Comparison of ENCODE assay signal across 7 mouse cellular contexts in genomic region chr4:126203336-126203895, GRCm38 (mm10). TPM values are rescaled to one million over a fixed set of nuclear protein-coding genes. Genes with fewer than 3 reads are reported as not detected.
DNase-seq lines count a peak whose midpoint lies in the region; ATAC-seq and TF ChIP-seq lines count a peak whose summit lies in the region.

No protein-coding gene starts in this region.

- no peaks in the 10 kb centered on the region for H3K27me3 ChIP-seq in megakaryocyte, embryonic 14.5 days (replicated peaks)
- H3K27me3 ChIP-seq in forebrain, embryonic 12.5 days = 0 out of 2 replicates have a peak, but pooled peaks cover 3% of the 10 kb centered on the region
- H3K27me3 ChIP-seq in limb, embryonic 14.5 days (ENCODE audit: control insufficient read depth, insufficient read depth, low read length) = no peaks in the 10 kb centered on the region
- H3K27me3 ChIP-seq in stomach, embryonic 16.5 days (ENCODE audit: control insufficient read depth, insufficient read depth, low read length) = no peaks in the 10 kb centered on the region

- peak overlapping the region; percentile 75 for H3K9ac ChIP-seq in forebrain, embryonic 12.5 days
- peak overlapping the region; percentile 53 for H3K9ac ChIP-seq in limb, embryonic 14.5 days (ENCODE audit: low read depth, low read length, severe bottlenecking)
- H3K9ac ChIP-seq in stomach, embryonic 16.5 days (ENCODE audit: low read length) = peak overlapping the region; percentile 77

- no peak for ATAC-seq in megakaryocyte, adult 5-6 weeks (ENCODE audit: poor library complexity, severe bottlenecking)
- no peak for ATAC-seq in forebrain, embryonic 12.5 days (ENCODE audit: low FRiP score)
- no peak for ATAC-seq in limb, embryonic 14.5 days (ENCODE audit: low FRiP score, low read depth)
- no peak for ATAC-seq in stomach, embryonic 16.5 days (ENCODE audit: insufficient read depth, low FRiP score)

- peak overlapping the region; percentile 92 for H3K27ac ChIP-seq in forebrain, embryonic 12.5 days
- peak overlapping the region; percentile 93 for H3K27ac ChIP-seq in limb, embryonic 14.5 days (replicated peaks; ENCODE audit: low read depth, low read length)
- peak overlapping the region; percentile 96 for H3K27ac ChIP-seq in stomach, embryonic 16.5 days (ENCODE audit: low read length)

- no peak for TF ChIP-seq POLR2A in limb, embryonic 14.5 days (IDR thresholded peaks at IDR 0.05; ENCODE audit: borderline replicate concordance, extremely low read depth, insufficient read depth, insufficient read length)

- DNase-seq in limb, embryonic 14.5 days (ENCODE audit: low spot score) = no peak
- DNase-seq in layer of hippocampus, adult 8-10 months (ENCODE audit: low spot score in 2 of 2) = no peak
- DNase-seq in ovary, postnatal 14 days (ENCODE audit: low spot score) = no peak

- no peaks in the 10 kb centered on the region for H3K9me3 ChIP-seq in megakaryocyte, embryonic 14.5 days
- H3K9me3 ChIP-seq in forebrain, embryonic 12.5 days = no peaks in the 10 kb centered on the region
- no peaks in the 10 kb centered on the region for H3K9me3 ChIP-seq in limb, embryonic 14.5 days (ENCODE audit: control insufficient read depth, low read length)
- no peaks in the 10 kb centered on the region for H3K9me3 ChIP-seq in stomach, embryonic 16.5 days (replicated peaks; ENCODE audit: control insufficient read depth, low read length)

- peak overlapping the region; percentile 92 for H3K4me3 ChIP-seq in megakaryocyte, embryonic 14.5 days (replicated peaks)
- peak overlapping the region; percentile 77 for H3K4me3 ChIP-seq in forebrain, embryonic 12.5 days (replicated peaks)
- peak overlapping the region; percentile 77 for H3K4me3 ChIP-seq in limb, embryonic 14.5 days (replicated peaks; ENCODE audit: low read length)
- peak overlapping the region; percentile 81 for H3K4me3 ChIP-seq in stomach, embryonic 16.5 days (replicated peaks; ENCODE audit: low read length)

- peak overlapping the region; percentile 68 for H3K4me2 ChIP-seq in forebrain, embryonic 12.5 days
- H3K4me2 ChIP-seq in limb, embryonic 14.5 days (replicated peaks; ENCODE audit: low read depth, low read length, severe bottlenecking) = peak overlapping the region; percentile 54
- H3K4me2 ChIP-seq in stomach, embryonic 16.5 days (ENCODE audit: low read depth, low read length) = peak overlapping the region; percentile 72

- peaks cover 7% of the 10 kb centered on the region for H3K36me3 ChIP-seq in megakaryocyte, embryonic 14.5 days (replicated peaks; ENCODE audit: low read length)
- H3K36me3 ChIP-seq in forebrain, embryonic 12.5 days (replicated peaks) = 0 out of 2 replicates have a peak, but pooled peaks cover 4% of the 10 kb centered on the region
- peaks cover 9% of the 10 kb centered on the region; the same call in 1 of the 2 replicates for H3K36me3 ChIP-seq in limb, embryonic 14.5 days (ENCODE audit: control insufficient read depth, insufficient read depth, low read length)
- no peaks in the 10 kb centered on the region for H3K36me3 ChIP-seq in stomach, embryonic 16.5 days (ENCODE audit: control insufficient read depth, insufficient read depth, low read length)

- H3K4me1 ChIP-seq in megakaryocyte, embryonic 14.5 days = peaks cover 51% of the 10 kb centered on the region
- peaks cover 21% of the 10 kb centered on the region for H3K4me1 ChIP-seq in forebrain, embryonic 12.5 days
- peaks cover 37% of the 10 kb centered on the region for H3K4me1 ChIP-seq in limb, embryonic 14.5 days (ENCODE audit: control insufficient read depth, insufficient read depth, low read length)
- peaks cover 20% of the 10 kb centered on the region for H3K4me1 ChIP-seq in stomach, embryonic 16.5 days (ENCODE audit: control insufficient read depth, insufficient read depth, low read length)

- 80% methylated on average over 10 of the region's 10 CpGs for WGBS in forebrain, embryonic 12.5 days
- 46% methylated on average over 10 of the region's 10 CpGs for WGBS in limb, embryonic 14.5 days
- 74% methylated on average over 10 of the region's 10 CpGs for WGBS in stomach, embryonic 16.5 days

RNA-seq across cellular contexts. Expression of gene Thrap3, which starts 0.9 kb away (rescaled TPM):
- 40.8 and 101 TPM in 2 replicates for polyA plus RNA-seq in megakaryocyte, embryonic 14.5 days (2012; ENCODE audit: insufficient read depth, low replicate concordance)
- total RNA-seq in megakaryocyte, adult 5-6 weeks (2015) = 115 and 119 TPM in 2 replicates
- total RNA-seq in megakaryocyte, adult 5-6 weeks (2017) = 248 and 291 TPM in 2 replicates
- 284 and 305 TPM in 2 replicates for polyA plus RNA-seq in forebrain, embryonic 12.5 days (2016; fragmentation: Nextera tagmentation; extraction: Ambion mirVana)
- 168 and 191 TPM in 2 replicates for polyA plus RNA-seq in limb, embryonic 14.5 days (2012; rRNA removed)
- polyA plus RNA-seq in limb, embryonic 14.5 days (2014; fragmentation: Nextera tagmentation; extraction: Ambion mirVana) = 204 and 229 TPM in 2 replicates
- polyA plus RNA-seq in stomach, embryonic 16.5 days (2015; fragmentation: Nextera tagmentation; extraction: Ambion mirVana) = 164 and 176 TPM in 2 replicates
- total RNA-seq in layer of hippocampus, adult 8-10 months (2022) = 100 to 1,000 TPM; 151 to 172 (median 170) TPM

RNA-seq across cellular contexts. Expression of gene Sh3d21, which starts 40.1 kb away (rescaled TPM):
- polyA plus RNA-seq in megakaryocyte, embryonic 14.5 days (2012; ENCODE audit: insufficient read depth, low replicate concordance) = 0.16 and 1.2 TPM in 2 replicates
- not detected in 2 replicates for total RNA-seq in megakaryocyte, adult 5-6 weeks (2015)
- total RNA-seq in megakaryocyte, adult 5-6 weeks (2017) = 0.12 TPM in 1 of 2 replicates, not detected in the other
- 0.96 and 1.5 TPM in 2 replicates for polyA plus RNA-seq in forebrain, embryonic 12.5 days (2016; fragmentation: Nextera tagmentation; extraction: Ambion mirVana)
- 7.1 and 8.5 TPM in 2 replicates for polyA plus RNA-seq in limb, embryonic 14.5 days (2012; rRNA removed)
- polyA plus RNA-seq in limb, embryonic 14.5 days (2014; fragmentation: Nextera tagmentation; extraction: Ambion mirVana) = 8.9 and 10.9 TPM in 2 replicates
- polyA plus RNA-seq in stomach, embryonic 16.5 days (2015; fragmentation: Nextera tagmentation; extraction: Ambion mirVana) = 7.3 and 8.6 TPM in 2 replicates
- 1 to 10 TPM in 3 of 4 experiments, under 1 TPM in 1; 0.68 to 1.3 (median 1.1) TPM for total RNA-seq in layer of hippocampus, adult 8-10 months (2022)

RNA-seq across cellular contexts. Expression of gene Map7d1, which starts 52.7 kb away (rescaled TPM):
- polyA plus RNA-seq in megakaryocyte, embryonic 14.5 days (2012; ENCODE audit: insufficient read depth, low replicate concordance) = 90.9 and 105 TPM in 2 replicates
- 43.9 and 45.9 TPM in 2 replicates for total RNA-seq in megakaryocyte, adult 5-6 weeks (2015)
- 60.7 and 71.3 TPM in 2 replicates for total RNA-seq in megakaryocyte, adult 5-6 weeks (2017)
- polyA plus RNA-seq in forebrain, embryonic 12.5 days (2016; fragmentation: Nextera tagmentation; extraction: Ambion mirVana) = 104 and 105 TPM in 2 replicates
- 113 and 119 TPM in 2 replicates for polyA plus RNA-seq in limb, embryonic 14.5 days (2012; rRNA removed)
- 58.3 and 68.4 TPM in 2 replicates for polyA plus RNA-seq in limb, embryonic 14.5 days (2014; fragmentation: Nextera tagmentation; extraction: Ambion mirVana)
- polyA plus RNA-seq in stomach, embryonic 16.5 days (2015; fragmentation: Nextera tagmentation; extraction: Ambion mirVana) = 14.4 and 20.0 TPM in 2 replicates
- 100 to 1,000 TPM; 240 to 257 (median 248) TPM for total RNA-seq in layer of hippocampus, adult 8-10 months (2022)

RNA-seq across cellular contexts. Expression of gene Eva1b, which starts 55.9 kb away (rescaled TPM):
- 18.4 and 56.4 TPM in 2 replicates for polyA plus RNA-seq in megakaryocyte, embryonic 14.5 days (2012; ENCODE audit: insufficient read depth, low replicate concordance)
- 0.82 and 1.1 TPM in 2 replicates for total RNA-seq in megakaryocyte, adult 5-6 weeks (2015)
- 0.24 and 1.3 TPM in 2 replicates for total RNA-seq in megakaryocyte, adult 5-6 weeks (2017)
- 13.1 and 15.9 TPM in 2 replicates for polyA plus RNA-seq in forebrain, embryonic 12.5 days (2016; fragmentation: Nextera tagmentation; extraction: Ambion mirVana)
- 120 and 155 TPM in 2 replicates for polyA plus RNA-seq in limb, embryonic 14.5 days (2012; rRNA removed)
- 101 and 106 TPM in 2 replicates for polyA plus RNA-seq in limb, embryonic 14.5 days (2014; fragmentation: Nextera tagmentation; extraction: Ambion mirVana)
- polyA plus RNA-seq in stomach, embryonic 16.5 days (2015; fragmentation: Nextera tagmentation; extraction: Ambion mirVana) = 46.4 and 49.7 TPM in 2 replicates
- 1 to 10 TPM; 2.5 to 4.8 (median 3.3) TPM for total RNA-seq in layer of hippocampus, adult 8-10 months (2022)

RNA-seq across cellular contexts. Expression of gene Trappc3, which starts 58.7 kb away (rescaled TPM):
- 4.8 and 29.6 TPM in 2 replicates for polyA plus RNA-seq in megakaryocyte, embryonic 14.5 days (2012; ENCODE audit: insufficient read depth, low replicate concordance)
- 30.1 and 40.9 TPM in 2 replicates for total RNA-seq in megakaryocyte, adult 5-6 weeks (2015)
- total RNA-seq in megakaryocyte, adult 5-6 weeks (2017) = 56.3 and 58.6 TPM in 2 replicates
- 104 and 108 TPM in 2 replicates for polyA plus RNA-seq in forebrain, embryonic 12.5 days (2016; fragmentation: Nextera tagmentation; extraction: Ambion mirVana)
- polyA plus RNA-seq in limb, embryonic 14.5 days (2012; rRNA removed) = 93.6 and 113 TPM in 2 replicates
- polyA plus RNA-seq in limb, embryonic 14.5 days (2014; fragmentation: Nextera tagmentation; extraction: Ambion mirVana) = 34.5 and 38.3 TPM in 2 replicates
- 97.2 and 103 TPM in 2 replicates for polyA plus RNA-seq in stomach, embryonic 16.5 days (2015; fragmentation: Nextera tagmentation; extraction: Ambion mirVana)
- 10 to 100 TPM; 79.9 to 89.9 (median 85.1) TPM for total RNA-seq in layer of hippocampus, adult 8-10 months (2022)
